ENCODE assay signal across 12 mouse cellular contexts in genomic region chr6:136611351-136612215, GRCm38 (mm10). TPM values are rescaled to one million over a fixed set of nuclear protein-coding genes. Genes with fewer than 3 reads are reported as not detected.
DNase-seq lines count a peak whose midpoint lies in the region; ATAC-seq lines count a peak whose summit lies in the region.
"Had no signal": no experiment of that assay in that cellular context is flagged by ENCODE, and none has a peak within 500 bp of the region (broad histone marks: within the 10 kb centered on the region; RNA-seq: fewer than 3 reads in every experiment).

No protein-coding gene starts in this region.

- intact Hi-C loops in heart, postnatal 25 days (cut with DNase I), result no loop called here

- H3K4me1 ChIP-seq in liver, embryonic 16.5 days (ENCODE audit: control insufficient read depth, low read depth, low read length), result no peaks in the 10 kb centered on the region
- H3K4me1 ChIP-seq in hindbrain, embryonic 16.5 days (ENCODE audit: control insufficient read depth, insufficient read depth, low read depth, low read length), result no peaks in the 10 kb centered on the region
- H3K4me1 ChIP-seq: midbrain, embryonic 13.5 days had no signal

- H3K27me3 ChIP-seq in liver, embryonic 16.5 days (ENCODE audit: control insufficient read depth, insufficient read depth, low read depth, low read length), result no peaks in the 10 kb centered on the region
- H3K27me3 ChIP-seq in hindbrain, embryonic 16.5 days (replicated peaks; ENCODE audit: control insufficient read depth, insufficient read depth, low read length), result no peaks in the 10 kb centered on the region
- H3K27me3 ChIP-seq: midbrain, embryonic 13.5 days had no signal

- H3K27ac ChIP-seq in liver, embryonic 16.5 days (ENCODE audit: low read length), result no peak overlapping the region
- no peak overlapping the region for H3K27ac ChIP-seq in hindbrain, embryonic 16.5 days (ENCODE audit: low read depth, low read length)
- H3K27ac ChIP-seq: midbrain, embryonic 13.5 days had no signal

- no peak overlapping the region for H3K4me2 ChIP-seq in liver, embryonic 16.5 days (ENCODE audit: low read depth, low read length)
- no peak overlapping the region for H3K4me2 ChIP-seq in hindbrain, embryonic 16.5 days (ENCODE audit: low read length)
- H3K4me2 ChIP-seq: midbrain, embryonic 13.5 days had no signal

- no peak overlapping the region for H3K4me3 ChIP-seq in liver, embryonic 16.5 days (ENCODE audit: low read depth, low read length)
- no peak overlapping the region for H3K4me3 ChIP-seq in hindbrain, embryonic 16.5 days (ENCODE audit: low read length)
- H3K4me3 ChIP-seq: midbrain, embryonic 13.5 days had no signal

- WGBS in liver, embryonic 16.5 days (ENCODE audit: insufficient replicate concordance), result 96% methylated on average over 17 of the region's 17 CpGs
- WGBS in hindbrain, embryonic 16.5 days, result 93% methylated on average over 17 of the region's 17 CpGs

- H3K9me3 ChIP-seq in liver, embryonic 16.5 days (replicated peaks; ENCODE audit: control insufficient read depth, low read length), result peaks cover 2% of the 10 kb centered on the region; the same call in 1 of the 2 replicates
- H3K9me3 ChIP-seq in hindbrain, embryonic 16.5 days (ENCODE audit: control insufficient read depth, low read length), result no peaks in the 10 kb centered on the region
- H3K9me3 ChIP-seq: midbrain, embryonic 13.5 days had no signal

- DNase-seq in heart, adult 11 months, result peak; percentile 80
- DNase-seq in heart, postnatal 25 days (ENCODE audit: low spot score), result no peak
- DNase-seq in liver, result no peak
- peak; percentile 76 for DNase-seq in adrenal gland, postnatal 10 days
- DNase-seq in cerebellum, postnatal 25 days, result peak; percentile 71 to 81
- DNase-seq in layer of hippocampus, adult 9-11 months, result no peak
- DNase-seq: lung, postnatal 10 days had no signal

- peaks cover 37% of the 10 kb centered on the region for H3K36me3 ChIP-seq in liver, embryonic 16.5 days (ENCODE audit: control insufficient read depth, insufficient read depth)
- H3K36me3 ChIP-seq in hindbrain, embryonic 16.5 days (ENCODE audit: control insufficient read depth, insufficient read depth, low read length), result peaks cover 23% of the 10 kb centered on the region

- no peak overlapping the region for H3K9ac ChIP-seq in liver, embryonic 16.5 days (ENCODE audit: low read depth, low read length)
- no peak overlapping the region for H3K9ac ChIP-seq in hindbrain, embryonic 16.5 days (ENCODE audit: low read depth, low read length)
- H3K9ac ChIP-seq: midbrain, embryonic 13.5 days had no signal

- peak; percentile 41; the same call in 1 of the 2 replicates for ATAC-seq in liver, embryonic 16.5 days (ENCODE audit: low read depth)
- ATAC-seq in hindbrain, embryonic 16.5 days, result no peak
- ATAC-seq: forebrain, embryonic 16.5 days; intestine, embryonic 16.5 days; midbrain, embryonic 13.5 days had no signal

RNA-seq across cellular contexts. Expression of gene Plbd1, which starts 50.1 kb away (rescaled TPM):
- 10 to 100 TPM; 36.5 to 39.9 TPM for total RNA-seq in heart, postnatal 25 days (2021)
- polyA plus RNA-seq in liver, embryonic 16.5 days (2015; fragmentation: Nextera tagmentation; extraction: Ambion mirVana), result 14.2 and 15.9 TPM in 2 replicates
- total RNA-seq in adrenal gland, postnatal 10 days (2021), result 100 to 1,000 TPM; 114 to 115 TPM
- polyA plus RNA-seq in hindbrain, embryonic 16.5 days (2015; fragmentation: Nextera tagmentation; extraction: Ambion mirVana), result 1.9 and 2.0 TPM in 2 replicates

Comparison
In these comparisons a context has a peak if more than half of its experiments do, and no peak if none do; other contexts are left out.
1. DNase-seq: peak in heart, adult 11 months (single experiment), adrenal gland, postnatal 10 days (single experiment) and cerebellum, postnatal 25 days (2 of 2); none in heart, postnatal 25 days (single experiment), liver (single experiment) and layer of hippocampus, adult 9-11 months (single experiment).